Mouse (Mus musculus): ENCODE results near the gene Aldh16a1.
"Not testable (repeated sequence)": the region's sequence is repeated elsewhere in the genome, so short reads cannot be mapped to it uniquely, and the experiment has no call there.

Aldh16a1 gene

DNA sequence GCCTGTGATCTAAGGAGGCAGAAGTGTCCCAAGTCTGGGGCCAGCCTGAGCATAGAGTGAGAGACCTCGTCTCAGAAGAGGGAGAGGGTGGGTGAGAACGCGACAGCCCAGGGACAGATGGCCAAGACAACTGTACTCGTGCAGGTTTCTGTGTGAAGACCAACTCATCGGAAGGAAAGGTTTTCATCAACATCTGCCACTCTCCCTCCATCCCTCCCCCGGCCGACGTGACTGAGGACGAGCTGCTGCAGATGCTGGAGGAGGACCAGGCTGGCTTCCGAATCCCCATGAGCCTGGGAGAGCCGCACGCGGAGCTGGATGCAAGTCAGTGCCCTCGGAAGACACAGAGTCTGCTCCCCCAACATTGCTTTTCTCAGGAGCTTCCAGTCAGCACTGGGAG lies 3.1 kb upstream of the Aldh16a1 start:
- no peak for DNase-seq (ENCODE audit: low spot score)

DNA sequence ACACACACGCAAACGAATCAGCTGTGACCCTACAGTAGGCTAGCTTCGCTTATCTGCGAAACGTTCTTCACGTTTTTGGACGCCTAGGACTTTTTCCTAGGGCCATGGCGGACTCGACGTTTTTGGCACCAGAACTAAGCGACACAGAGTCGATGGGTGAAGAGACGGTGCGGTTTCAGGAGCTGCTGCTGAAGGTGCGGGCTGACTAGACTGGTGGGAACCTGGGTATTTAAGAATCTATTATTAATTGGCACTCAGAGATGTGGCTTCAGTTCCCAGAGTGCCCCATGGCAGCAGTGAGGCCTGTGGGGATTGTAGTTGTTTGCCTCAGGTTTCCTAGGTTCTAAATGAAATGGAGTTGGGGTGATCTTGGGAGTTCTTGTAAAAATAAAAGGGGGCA lies 1.8 kb upstream of the Aldh16a1 start:
- DNase-seq (ENCODE audit: low spot score): no peak

DNA sequence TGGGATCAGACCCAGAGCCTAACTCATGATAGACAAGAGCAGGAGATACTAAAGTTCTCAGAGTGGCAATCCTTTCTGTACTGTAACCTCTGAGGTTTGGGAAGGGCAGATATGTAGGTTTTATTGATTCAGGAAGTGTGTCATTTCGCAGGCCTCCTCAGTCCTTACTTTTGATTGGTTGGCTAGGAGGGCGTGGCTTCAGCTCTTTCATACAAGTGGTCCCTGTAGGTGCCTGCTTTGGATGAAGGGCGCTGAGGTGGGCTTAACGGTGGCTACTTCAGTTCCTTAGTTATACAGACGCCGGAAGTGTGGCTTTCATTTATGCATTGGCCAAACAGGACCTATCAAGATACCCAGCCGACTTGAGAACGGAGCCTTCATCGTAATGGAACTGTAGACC lies 1.2 kb upstream of the Aldh16a1 start:
- no peak for DNase-seq (ENCODE audit: low spot score)

GRCm38 (mm10) chr7:45154993-45155514 lies 670 bp upstream of the Aldh16a1 start:
- DNase-seq (ENCODE audit: low spot score): peak; percentile 63

- no peak for DNase-seq (ENCODE audit: low spot score)
These were observed 798 bp downstream of the Aldh16a1 start for GRCm38 (mm10) chr7:45153586-45153985.

DNA sequence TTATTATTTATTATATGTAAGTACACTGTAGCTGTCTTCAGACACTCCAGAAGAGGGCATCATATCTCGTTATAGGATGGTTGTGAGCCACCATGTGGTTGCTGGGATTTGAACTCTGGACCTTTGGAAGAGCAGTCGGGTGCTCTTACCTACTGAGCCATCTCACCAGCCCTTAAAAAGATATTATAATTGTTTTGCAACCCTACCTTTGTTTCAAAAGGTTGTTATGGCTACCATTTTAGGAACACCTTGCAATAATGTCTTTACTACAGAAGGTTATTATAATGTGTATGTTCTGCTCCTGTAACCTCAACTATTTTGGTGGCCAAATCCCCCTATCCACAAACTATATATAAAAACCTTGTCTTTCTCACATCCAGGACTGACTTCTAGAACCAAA lies 1.3 kb downstream of the Aldh16a1 start:
- not testable (repeated sequence) for DNase-seq (ENCODE audit: low spot score)

DNA sequence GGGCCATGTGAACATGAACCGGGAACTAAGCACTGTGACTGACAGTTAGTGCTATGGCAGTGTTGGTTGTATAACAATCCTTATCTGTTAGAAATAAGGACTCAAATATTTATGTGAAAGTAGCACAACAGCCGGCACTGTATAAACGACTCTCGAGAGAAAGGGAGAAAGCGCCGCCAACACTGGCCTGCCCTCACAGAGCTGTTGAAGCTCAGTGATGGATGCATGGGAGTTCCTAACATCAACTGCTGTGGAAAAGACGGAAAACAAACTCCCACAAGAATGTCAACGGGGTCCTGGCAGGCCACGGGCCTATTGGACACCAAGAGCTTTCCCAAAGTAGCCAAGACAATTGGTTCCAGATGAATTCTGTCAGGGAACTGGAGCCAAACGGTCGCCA lies 3.1 kb downstream of the Aldh16a1 start:
- DNase-seq (ENCODE audit: low spot score): no peak

DNA sequence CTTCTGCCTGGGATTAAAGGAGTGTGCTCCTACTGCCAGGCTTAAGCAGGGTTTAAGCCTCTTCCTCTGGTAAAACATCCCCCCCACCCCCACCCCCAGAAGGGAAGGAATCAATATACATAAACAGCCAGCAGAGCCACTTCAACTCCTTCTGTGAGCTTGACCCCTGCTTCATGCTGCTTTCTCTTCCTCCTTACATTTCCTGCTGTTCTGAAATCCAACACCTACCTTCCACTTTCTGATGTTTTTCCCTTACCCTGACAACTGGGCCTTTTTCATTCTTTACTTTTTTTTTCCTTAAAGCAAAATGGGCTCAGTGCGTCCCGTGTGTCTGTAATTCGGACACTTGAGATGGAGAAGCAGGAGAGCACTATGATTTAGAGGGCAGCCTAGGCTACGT lies 4.1 kb downstream of the Aldh16a1 start:
- DNase-seq (ENCODE audit: low spot score): no peak

- DNase-seq (ENCODE audit: low spot score): no peak
These were observed 4.8 kb downstream of the Aldh16a1 start for GRCm38 (mm10) chr7:45149545-45149944.

DNA sequence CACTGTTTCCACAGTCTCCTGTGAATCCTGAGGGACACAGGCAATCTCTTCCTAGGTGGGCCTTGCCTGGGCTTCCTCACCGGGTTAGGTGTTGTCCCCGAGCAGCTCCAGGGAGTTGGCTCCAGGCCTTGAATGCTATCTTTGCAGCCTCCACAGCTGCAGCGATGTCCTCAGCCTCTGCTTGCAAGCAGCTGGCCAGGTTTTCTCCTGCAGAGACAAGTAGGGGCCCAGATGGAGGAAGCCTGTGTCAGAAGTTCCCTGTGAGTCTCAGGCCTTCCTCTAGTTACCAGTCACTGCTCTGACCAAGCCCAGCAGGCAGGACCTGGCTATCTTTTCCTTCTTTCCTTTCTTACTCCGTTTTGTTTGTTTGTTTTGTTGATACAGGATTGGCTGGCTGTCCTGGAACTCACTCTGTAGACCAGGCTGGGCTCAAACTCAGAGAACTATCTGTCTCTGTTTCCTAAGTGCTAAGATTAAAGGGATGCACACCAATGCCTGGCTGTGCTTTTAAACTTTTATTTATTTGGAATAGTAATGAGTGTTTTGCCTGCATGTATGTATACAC lies 5.8 kb downstream of the Aldh16a1 start:
- no peak for DNase-seq (ENCODE audit: low spot score)

DNA sequence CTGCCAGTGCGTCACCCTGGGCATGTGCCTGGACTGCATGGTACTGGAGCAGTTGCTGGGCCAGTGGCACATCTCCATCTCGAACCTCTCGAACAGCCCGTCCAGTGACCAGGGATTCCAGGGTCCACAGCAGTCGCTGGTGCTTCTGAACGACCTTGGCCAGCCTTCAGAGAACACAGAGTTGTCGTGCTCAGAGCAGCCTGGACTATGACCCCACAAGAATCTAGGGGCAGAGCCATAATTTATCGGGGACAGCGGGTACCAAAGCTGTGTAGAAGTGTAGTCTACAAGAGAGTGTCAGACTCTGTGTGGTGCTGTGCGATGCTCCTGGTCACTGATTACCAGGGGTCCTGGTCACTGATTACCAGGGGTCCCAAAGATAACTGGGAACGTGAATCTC lies 6.5 kb downstream of the Aldh16a1 start:
- DNase-seq (ENCODE audit: low spot score): no peak

GRCm38 (mm10) chr7:45147267-45147666 lies 7.1 kb downstream of the Aldh16a1 start:
- no peak for DNase-seq (ENCODE audit: low spot score)

GRCm38 (mm10) chr7:45145460-45145859 lies 8.9 kb downstream of the Aldh16a1 start:
- DNase-seq (ENCODE audit: low spot score): no peak

DNA sequence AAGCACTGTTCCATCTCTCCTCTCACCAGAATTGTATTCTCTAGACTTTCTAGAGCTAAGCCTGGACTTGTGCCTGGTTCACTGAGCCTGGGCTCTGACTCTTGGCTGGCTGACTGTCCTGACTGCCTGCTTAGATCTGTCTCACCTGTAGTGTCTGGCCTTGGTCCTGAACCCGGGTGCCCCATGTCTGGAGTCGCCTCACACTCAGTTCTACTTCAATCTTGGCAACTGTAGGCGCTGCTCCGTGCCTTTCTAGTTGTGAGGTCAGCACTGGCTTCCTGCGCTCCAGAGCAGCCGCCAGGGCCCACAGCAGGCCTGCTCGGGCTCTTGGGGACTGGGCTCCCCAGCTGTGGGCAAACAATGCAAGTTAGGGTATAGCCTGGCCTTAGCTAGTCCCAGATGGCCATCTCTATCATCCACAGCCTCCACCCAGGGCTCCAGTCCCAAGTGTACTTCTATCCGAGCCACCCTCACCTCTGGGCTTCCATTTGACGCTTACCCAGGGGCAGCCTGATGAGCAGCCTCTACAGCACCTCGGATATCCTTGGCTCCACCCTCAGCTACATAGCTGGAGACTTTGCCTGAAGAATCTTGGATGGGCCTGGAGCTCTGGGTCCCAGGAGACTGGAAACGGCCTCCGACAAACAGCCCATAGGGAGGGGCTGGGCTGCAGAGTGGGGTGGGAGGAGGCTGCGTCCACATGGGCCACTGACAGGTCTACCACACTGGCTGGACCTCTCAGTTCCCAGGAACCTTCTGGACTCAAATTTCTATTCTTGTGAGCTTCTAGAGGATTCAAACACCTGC lies 9.8 kb downstream of the Aldh16a1 start:
- no peak for DNase-seq (ENCODE audit: low spot score)

- no peak for DNase-seq (ENCODE audit: low spot score)
These were observed 12.5 kb downstream of the Aldh16a1 start for GRCm38 (mm10) chr7:45141914-45142313.

- DNase-seq (ENCODE audit: low spot score): no peak
These were observed 13.1 kb downstream of the Aldh16a1 start for GRCm38 (mm10) chr7:45141319-45141718.

DNA sequence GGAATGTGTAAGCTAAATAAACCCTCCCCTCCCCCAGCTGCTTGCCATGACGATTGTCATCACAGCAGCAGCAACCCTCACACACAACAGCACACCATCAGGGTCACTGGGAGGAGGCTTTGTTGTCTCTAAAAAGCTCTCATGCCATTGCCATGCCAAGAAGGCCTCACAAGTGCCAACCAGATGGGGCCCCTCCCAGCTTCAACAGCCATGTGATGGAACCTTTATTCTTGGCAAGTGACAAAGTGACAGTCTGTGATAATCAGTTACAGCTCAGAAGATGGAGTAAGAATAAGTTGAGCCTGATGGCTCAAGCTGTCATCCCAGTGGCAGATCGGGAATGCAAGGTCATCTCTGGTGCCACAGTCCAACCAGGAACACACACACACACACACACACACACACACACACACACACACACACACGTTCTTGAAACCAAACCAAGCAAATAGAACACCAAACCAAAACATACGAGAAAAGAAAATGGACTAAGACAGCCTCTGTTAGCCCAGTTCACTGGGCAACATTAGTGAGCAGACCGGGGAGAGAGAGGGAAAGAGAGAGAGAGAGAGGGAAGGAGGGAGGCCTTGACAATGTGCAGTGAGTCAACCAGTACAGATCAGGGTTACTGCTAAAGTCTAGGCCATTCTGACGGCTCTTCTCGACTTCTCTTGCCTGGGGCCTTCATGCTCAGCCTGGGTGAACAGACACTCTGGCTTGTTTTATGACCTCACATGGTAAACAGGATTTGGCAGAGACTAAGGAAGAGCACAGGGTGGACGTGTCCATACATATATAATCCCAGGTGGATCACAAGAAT lies 14.3 kb downstream of the Aldh16a1 start:
- no peak for DNase-seq (ENCODE audit: low spot score)

- no peak for DNase-seq (ENCODE audit: low spot score)
These were observed 16.0 kb downstream of the Aldh16a1 start for GRCm38 (mm10) chr7:45138403-45138802.

GRCm38 (mm10) chr7:45137171-45138006 lies 17.0 kb downstream of the Aldh16a1 start:
- no peak for DNase-seq (ENCODE audit: low spot score)

DNA sequence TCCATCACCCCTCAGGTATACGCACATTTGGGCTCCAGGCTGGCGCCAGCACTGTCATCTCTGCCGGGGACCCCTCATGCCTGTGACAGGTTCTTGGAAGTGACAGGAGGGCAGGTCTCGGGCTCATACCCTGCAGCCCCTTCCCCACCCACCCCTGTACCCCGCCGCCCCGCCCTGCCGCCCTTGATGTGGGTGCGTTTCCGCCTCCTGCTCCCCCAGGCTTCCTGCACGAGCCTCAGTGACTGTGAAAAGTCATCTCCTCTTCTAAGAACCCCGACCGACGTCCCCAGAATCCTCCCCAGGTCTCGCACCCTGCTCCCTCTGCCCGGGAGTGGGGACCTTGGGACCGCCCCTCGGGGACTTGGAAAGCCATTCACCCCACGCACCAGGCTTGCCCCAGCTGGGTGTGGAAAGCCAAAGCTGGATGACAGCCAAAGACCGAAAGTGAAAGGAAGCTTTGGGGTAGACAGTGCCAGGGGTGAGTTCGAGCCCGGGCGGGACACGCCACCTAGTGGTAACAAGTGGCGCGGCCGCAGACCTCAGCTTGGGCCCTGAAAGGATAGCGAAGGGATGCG lies 18.3 kb downstream of the Aldh16a1 start, which contains the start of the genes Gm45713 and Flt3l:
TSS of gene Gm45713 (minus strand) at position 239 of the 575 bp plus-strand sequence.
TSS of gene Flt3l (minus strand) at position 440 of the 575 bp plus-strand sequence.
- peak; percentile 89 for DNase-seq (ENCODE audit: low spot score)

DNA sequence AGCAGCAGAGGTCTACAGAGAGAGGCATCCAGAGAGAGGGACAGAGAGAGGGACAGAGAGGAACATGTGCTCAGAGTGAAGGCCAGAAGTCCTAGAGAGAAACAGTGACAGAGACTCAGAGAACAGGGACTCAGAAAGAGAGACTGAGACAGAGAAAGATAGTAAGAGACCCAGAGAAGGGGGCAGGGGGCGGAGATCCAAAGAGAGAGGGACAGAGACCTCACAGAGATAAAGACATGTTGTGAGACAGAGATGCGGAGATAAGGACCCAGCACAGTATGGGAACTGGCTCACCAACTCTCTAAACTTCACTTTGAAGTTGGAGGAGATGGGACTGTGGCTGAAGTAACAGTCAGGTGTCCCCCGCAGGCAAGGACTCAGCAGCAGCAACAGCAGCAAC lies 19.0 kb downstream of the Aldh16a1 start:
- DNase-seq (ENCODE audit: low spot score): no peak
